Mouse (Mus musculus) embryonic stem cell, embryonic (primary cell): ENCODE measurements around the gene Dnah6.

Experiments
- CTCF ChIA-PET, 4 experiments: fragments of 300-600 bp in 2 of 4; fragments of 350-600 bp in 2 of 4; sonication (Branson Sonifier 250); formaldehyde crosslinking; loops; one replicate each; lab custom pipeline; 2022; ENCODE audit warnings: inconsistent platforms in 2 of 4; lab: Charles Lee
- POLR2A ChIA-PET, 4 experiments: fragments of 300-600 bp in 2 of 4; fragments of 350-600 bp in 2 of 4; sonication (Branson Sonifier 250); formaldehyde crosslinking; loops; one replicate each; lab custom pipeline; 2022; ENCODE audit warnings: antibody characterized with exemption in 4 of 4, inconsistent platforms in 1 of 4; lab: Charles Lee

The Dnah6 gene

GRCm38 (mm10) chr6:73221189-73221957, at the start of gene Dnah6:
TSS of gene Dnah6 (minus strand) at chr6:73221651.
- ChIA-PET POLR2A (interaction anchor here in 3 of 4 experiments (1.1 to 2.5 kb wide), 8 partner anchors 10 to 321 kb away, joined by 3 to 12 read pairs (median 6); partner anchors contain the start of gene Tmsb10 (in 1 of the 3)), CTCF (interaction anchor here in 1 of 4 experiments (0.6 to 1.9 kb wide), 5 partner anchors 11 to 686 kb away, joined by 3 to 14 read pairs (median 3); no protein-coding TSS in a partner anchor)

GRCm38 (mm10) chr6:73269374-73269773, 47.9 kb upstream of the Dnah6 start:
- ChIA-PET CTCF (no interaction called here), POLR2A (interaction anchor here in 1 of 4 experiments (0.6 kb wide), 1 partner anchor 646 kb away, joined by 3 read pairs; no protein-coding TSS in a partner anchor)

GRCm38 (mm10) chr6:73267738-73268311, 46.4 kb upstream of the Dnah6 start:
- POLR2A ChIA-PET = interaction anchor here in 1 of 4 experiments (1.4 kb wide), 1 partner anchor 10 kb away, joined by 4 read pairs; no protein-coding TSS in a partner anchor
- CTCF ChIA-PET = no interaction called here

GRCm38 (mm10) chr6:73264801-73265200, 43.4 kb upstream of the Dnah6 start:
- POLR2A ChIA-PET = interaction anchor here in 2 of 4 experiments (0.6 to 1.4 kb wide), 5 partner anchors 12 to 212 kb away, joined by 3 read pairs; no protein-coding TSS in a partner anchor
- CTCF ChIA-PET = interaction anchor here in 1 of 4 experiments (0.6 kb wide), 1 partner anchor 83 kb away, joined by 6 read pairs; no protein-coding TSS in a partner anchor

- POLR2A ChIA-PET = interaction anchor here in 2 of 4 experiments (0.5 to 2.5 kb wide), 2 partner anchors 10 to 532 kb away, joined by 3 to 8 read pairs; no protein-coding TSS in a partner anchor
- CTCF ChIA-PET = no interaction called here
Observed at GRCm38 (mm10) chr6:73260110-73260509, 38.7 kb upstream of the Dnah6 start.

DNA sequence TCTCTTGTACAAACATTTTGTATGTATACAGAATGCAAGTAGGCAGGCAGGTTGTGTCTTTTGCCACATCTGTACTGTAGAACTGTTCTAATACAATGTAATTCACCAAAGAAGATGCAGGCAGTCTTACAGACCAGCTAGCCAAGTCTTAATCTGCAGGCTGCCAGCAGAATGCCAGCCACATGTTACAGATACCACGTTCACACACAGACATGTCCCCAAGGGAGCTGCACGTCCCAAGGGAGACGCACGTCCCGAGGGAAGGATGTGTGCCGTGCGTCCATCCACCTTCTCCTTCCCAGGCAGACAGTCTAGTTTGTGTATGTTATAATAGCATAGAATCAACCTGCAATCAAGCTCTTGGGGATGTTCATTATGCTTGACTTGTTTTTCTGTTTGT, 35.6 kb upstream of the Dnah6 start:
- ChIA-PET POLR2A (interaction anchor here in 1 of 4 experiments (1.0 to 1.4 kb wide), 3 partner anchors 9 to 24 kb away, joined by 3 to 4 read pairs (median 3); partner anchors contain the start of gene Suclg1), CTCF (interaction anchor here in 1 of 4 experiments (0.6 kb wide), 1 partner anchor 114 kb away, joined by 9 read pairs; no protein-coding TSS in a partner anchor)

DNA sequence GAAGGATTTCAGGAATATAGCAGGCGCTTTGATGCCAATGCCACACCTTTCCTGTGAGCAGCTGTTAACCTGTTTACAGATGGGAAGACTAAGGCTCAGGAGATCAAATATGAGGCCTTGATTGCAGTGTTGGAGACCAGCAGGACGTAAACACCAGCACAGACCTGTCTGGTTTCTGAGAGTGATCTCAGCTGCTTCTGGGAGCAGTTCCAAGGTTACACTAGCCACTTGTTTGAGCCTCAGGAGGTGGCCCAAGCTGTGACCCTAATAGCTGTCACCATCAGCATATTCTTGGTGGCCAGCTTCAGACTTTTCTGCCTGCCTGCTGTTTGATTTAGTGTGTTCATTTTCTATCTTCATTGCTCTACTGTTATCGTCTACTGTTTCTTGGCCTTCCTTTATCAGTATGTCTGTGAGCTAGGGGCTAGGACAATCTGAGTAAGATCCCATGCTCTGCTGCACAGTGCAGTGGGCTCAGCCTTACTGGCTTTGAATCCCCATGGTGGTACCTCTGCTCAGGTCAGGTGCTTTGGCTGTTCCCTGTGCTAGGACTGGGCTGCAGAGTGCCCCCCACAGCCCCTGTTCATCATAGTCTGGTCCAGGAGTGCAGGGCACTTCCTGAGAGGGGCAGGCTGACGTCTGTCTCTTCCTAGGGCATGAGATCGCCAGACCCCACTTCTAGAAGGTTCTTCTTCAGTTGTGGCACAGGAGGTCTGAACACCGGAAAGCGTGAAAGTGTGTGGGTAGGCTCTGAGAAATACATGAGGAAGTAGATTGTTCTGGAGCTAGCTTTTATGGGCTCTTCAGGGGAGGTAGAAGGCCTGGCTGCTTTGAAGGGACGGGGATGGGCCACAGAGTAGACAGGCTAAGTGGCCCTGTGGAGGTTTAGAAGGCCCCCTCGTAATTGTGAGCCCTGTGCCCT, 33.1 kb upstream of the Dnah6 start:
- ChIA-PET POLR2A (interaction anchor here in 2 of 4 experiments (0.8 to 1.4 kb wide), 2 partner anchors 9 to 328 kb away, joined by 3 read pairs; no protein-coding TSS in a partner anchor), CTCF (interaction anchor here in 2 of 4 experiments (0.6 to 1.1 kb wide), 2 partner anchors 21 to 52 kb away, joined by 3 to 7 read pairs; no protein-coding TSS in a partner anchor)

- CTCF ChIA-PET = no interaction called here
- POLR2A ChIA-PET = no interaction called here
Observed at GRCm38 (mm10) chr6:73253584-73253983, 32.1 kb upstream of the Dnah6 start.

DNA sequence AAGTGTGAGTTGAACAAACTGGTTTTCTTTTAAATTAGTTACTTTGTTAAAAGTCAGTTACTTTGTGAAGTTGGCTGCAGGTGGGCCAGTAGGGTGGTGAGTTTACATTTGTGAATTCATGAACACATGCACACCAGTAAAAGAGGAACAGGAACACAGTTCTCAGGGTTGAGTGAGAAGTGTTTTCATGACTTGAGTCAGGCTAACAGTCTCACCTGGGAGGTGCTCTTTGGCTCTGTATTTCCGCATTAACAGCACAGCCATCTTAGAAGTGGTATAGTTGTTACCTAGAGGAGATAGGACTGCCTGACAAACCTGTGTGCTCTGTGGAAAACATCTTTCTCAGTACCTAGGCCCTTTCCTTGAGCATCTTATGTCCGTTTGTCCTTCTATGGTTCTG, 31.6 kb upstream of the Dnah6 start:
- ChIA-PET CTCF (no interaction called here), POLR2A (no interaction called here)

GRCm38 (mm10) chr6:73252396-73252795, 30.9 kb upstream of the Dnah6 start:
- CTCF ChIA-PET = no interaction called here
- POLR2A ChIA-PET = interaction anchor here in 1 of 4 experiments (0.8 to 1.1 kb wide), 2 partner anchors 12 to 21 kb away, joined by 3 read pairs; no protein-coding TSS in a partner anchor

DNA sequence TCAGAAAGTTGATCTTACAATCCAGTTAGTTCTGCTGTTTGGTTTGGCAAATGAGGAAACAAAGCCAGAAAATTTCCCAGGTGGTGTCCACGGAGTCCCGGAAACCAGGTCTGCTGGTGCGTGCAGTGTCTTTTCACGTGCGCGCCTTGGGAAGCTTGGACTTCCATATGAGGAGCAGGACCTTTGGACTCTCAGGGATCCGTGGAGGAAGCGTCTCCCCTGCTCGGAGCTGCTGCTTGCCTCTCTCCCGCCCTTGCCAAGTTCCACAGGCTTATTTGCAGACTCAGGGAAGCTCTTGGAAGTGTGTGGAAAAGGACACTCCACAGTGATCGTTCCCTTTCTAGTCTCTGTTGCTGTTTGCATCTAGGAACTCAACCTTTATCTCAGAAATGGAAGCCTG, 29.9 kb upstream of the Dnah6 start:
- POLR2A ChIA-PET = interaction anchor here in 2 of 4 experiments (0.6 to 1.1 kb wide), 3 partner anchors 11 to 20 kb away, joined by 3 read pairs; no protein-coding TSS in a partner anchor
- CTCF ChIA-PET = no interaction called here

GRCm38 (mm10) chr6:73249851-73250250, 28.4 kb upstream of the Dnah6 start:
- POLR2A ChIA-PET = interaction anchor here in 1 of 4 experiments (0.7 to 3.9 kb wide), 4 partner anchors 9 to 292 kb away, joined by 3 to 18 read pairs (median 6); no protein-coding TSS in a partner anchor
- CTCF ChIA-PET = no interaction called here

DNA sequence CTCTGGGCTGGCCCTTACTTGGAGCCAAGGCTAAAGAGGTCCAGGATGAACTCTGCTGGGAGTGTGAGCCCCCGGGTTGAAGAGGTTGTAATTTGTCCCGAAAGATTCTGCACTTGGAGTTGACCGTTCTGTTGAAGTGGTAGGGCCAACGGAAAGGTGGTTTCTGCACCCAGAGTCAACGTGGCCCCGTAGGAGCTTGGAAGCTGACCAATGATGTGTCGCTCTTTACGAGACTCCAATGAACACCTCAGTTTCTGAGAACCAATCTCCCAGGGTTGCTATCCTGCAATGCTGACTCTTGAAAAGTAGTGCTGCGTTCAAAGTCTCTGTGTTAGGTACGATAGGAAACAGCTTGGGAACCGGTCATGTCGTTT, 27.6 kb upstream of the Dnah6 start:
- ChIA-PET POLR2A (interaction anchor here in 2 of 4 experiments (0.6 to 3.9 kb wide), 4 partner anchors 10 to 125 kb away, joined by 3 to 18 read pairs (median 6); no protein-coding TSS in a partner anchor), CTCF (no interaction called here)

DNA sequence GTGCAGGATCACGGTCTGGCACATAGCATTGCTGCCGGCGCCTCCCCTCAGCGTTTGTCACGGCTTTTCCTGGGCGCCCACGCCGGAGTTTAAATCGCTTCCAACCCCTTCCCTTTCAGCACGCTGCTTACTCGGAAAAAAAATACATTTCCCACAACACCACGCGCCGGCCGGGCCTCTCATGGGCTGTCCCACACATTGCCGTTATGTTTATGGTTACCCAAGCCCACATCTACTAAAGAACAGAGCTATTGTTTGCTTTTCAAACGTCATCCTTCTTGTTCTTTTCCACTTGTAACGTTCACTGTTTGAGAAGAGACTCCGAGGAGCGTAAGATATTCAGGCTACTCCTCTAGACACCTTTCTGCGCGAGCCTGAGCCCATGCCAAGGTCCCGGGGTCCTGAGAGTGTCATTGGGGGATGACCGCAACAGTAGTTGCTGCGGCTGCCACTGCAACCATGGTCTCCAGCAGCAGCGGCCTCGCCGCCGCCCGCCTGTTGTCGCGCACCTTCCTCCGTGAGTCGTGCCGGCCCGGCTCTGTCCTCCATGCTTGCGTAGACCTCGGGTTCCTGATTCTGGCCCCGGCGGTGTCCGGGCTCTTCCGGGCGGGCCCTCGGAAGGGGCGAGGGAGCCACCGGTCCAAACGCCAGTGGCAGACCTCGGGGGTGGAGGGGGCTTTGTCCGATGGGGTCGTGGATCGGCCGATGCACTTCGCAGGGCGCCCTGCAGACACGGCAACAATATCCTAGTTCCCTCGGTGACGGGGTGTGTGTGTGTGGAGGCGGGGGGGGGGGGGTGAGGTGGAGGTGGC, 27.0 kb upstream of the Dnah6 start, which contains the start of gene Suclg1:
Gene Suclg1 (plus strand): TSS at position 146 of the 812 bp plus-strand sequence.
- POLR2A ChIA-PET = interaction anchor here in 2 of 4 experiments (0.6 to 3.9 kb wide), 6 partner anchors 9 to 125 kb away, joined by 3 to 18 read pairs (median 3); no protein-coding TSS in a partner anchor
- CTCF ChIA-PET = interaction anchor here in 1 of 4 experiments (0.9 to 1.0 kb wide), 2 partner anchors 13 to 62 kb away, joined by 3 to 4 read pairs; no protein-coding TSS in a partner anchor

DNA sequence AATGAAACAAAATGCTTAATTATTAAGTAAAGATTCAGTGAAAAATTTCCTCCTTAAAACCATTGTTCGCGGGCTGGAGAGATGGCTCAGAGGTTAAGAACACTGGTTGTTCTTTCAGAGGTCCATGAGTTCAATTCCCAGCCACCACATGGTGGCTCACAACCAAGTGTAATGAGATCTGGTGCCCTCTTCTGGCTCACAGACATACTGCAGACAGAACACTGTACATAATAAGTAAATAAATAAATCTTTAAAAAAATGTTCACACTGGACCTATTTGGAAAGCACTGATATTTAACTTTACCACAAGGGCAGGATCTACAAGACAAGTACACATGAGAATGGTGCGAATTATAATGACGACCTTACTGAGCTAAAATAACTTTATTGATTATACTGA, 26.0 kb upstream of the Dnah6 start:
- ChIA-PET POLR2A (interaction anchor here in 1 of 4 experiments (0.6 to 3.9 kb wide), 5 partner anchors 10 to 291 kb away, joined by 3 to 18 read pairs (median 3); no protein-coding TSS in a partner anchor), CTCF (interaction anchor here in 1 of 4 experiments (0.9 kb wide), 1 partner anchor 12 kb away, joined by 4 read pairs; no protein-coding TSS in a partner anchor)

DNA sequence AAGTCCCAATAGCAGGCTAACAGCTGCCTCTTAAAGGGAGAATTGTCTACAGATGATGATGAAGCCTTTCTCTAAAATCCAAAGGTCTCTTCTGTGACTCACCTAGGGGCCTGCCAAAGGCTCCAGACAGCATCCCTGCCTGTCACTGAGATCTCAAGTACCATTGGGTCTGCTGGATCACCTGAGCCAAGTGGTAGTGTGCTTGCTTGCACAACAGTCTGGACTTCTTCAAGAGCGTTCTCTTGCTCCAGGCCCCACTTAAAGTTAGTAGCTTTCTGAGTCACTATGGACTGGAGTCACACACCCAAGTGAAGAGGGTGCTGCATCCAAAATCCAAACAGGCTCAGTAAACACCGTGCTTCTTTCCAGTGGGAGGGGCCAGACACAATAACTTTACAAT, 25.4 kb upstream of the Dnah6 start:
- ChIA-PET CTCF (interaction anchor here in 2 of 4 experiments (0.7 to 0.8 kb wide), 2 partner anchors 33 to 103 kb away, joined by 3 read pairs; no protein-coding TSS in a partner anchor), POLR2A (interaction anchor here in 1 of 4 experiments (0.9 to 3.9 kb wide), 4 partner anchors 9 to 290 kb away, joined by 3 to 18 read pairs (median 6); no protein-coding TSS in a partner anchor)
